Mouse (Mus musculus): Measurements from ENCODE around the gene Mrps10. TPM values are rescaled to one million over a fixed set of nuclear protein-coding genes. Genes with fewer than 3 reads are reported as not detected.
"Not testable (repeated sequence)": the region's sequence is repeated elsewhere in the genome, so short reads cannot be mapped to it uniquely, and the experiment has no call there.

Gene Mrps10
- polyA plus RNA-seq, 1 experiment from 2014 or later = 76.8 TPM

GRCm38 (mm10) chr17:47384064-47384463 is 15.4 kb downstream of the Mrps10 start:
- WGBS = 93% methylated on average over 3 of the region's 3 CpGs
- no peak overlapping the region for H3K9ac ChIP-seq (replicated peaks)
- H3K27ac ChIP-seq = no peak overlapping the region
- H3K27me3 ChIP-seq = no peaks in the 10 kb centered on the region
- H3K4me1 ChIP-seq (replicated peaks) = peaks cover 10% of the 10 kb centered on the region; the same call in 1 of the 2 replicates
- peaks cover 27% of the 10 kb centered on the region for H3K36me3 ChIP-seq
- no peak for ATAC-seq
- no peak overlapping the region for H3K4me2 ChIP-seq (replicated peaks)
- H3K4me3 ChIP-seq (replicated peaks) = no peak overlapping the region
- 0 out of 2 replicates have a peak, but pooled peaks cover 3% of the 10 kb centered on the region for H3K9me3 ChIP-seq

DNA sequence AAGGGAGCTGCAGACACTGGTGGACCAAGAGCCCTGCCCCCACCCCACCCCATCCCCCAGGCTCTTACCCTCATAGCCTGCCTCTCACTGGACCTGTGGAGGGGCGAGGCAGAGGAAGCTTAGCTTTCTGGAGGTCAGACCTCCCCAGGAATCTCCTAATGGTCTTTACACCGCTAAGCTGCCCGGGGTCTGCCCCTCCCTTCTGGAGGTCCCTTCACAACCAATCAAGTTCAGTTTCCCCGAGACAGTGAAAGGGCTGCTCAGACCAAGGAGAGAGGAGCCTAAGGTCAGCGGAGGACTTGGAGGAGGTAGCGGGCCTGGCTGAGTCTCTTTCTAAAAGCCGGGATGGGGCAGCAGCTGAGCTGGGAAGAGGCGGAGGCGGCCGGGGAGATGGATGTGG is 16.5 kb downstream of the Mrps10 start, which contains the start of gene Guca1b:
Gene Guca1b (plus strand): TSS at position 249 of the 400 bp plus-strand sequence.
- 0 out of 2 replicates have a peak, but pooled peaks cover 3% of the 10 kb centered on the region for H3K9me3 ChIP-seq
- no peak for ATAC-seq
- 21% methylated on average over 10 of the region's 10 CpGs for WGBS
- H3K9ac ChIP-seq (replicated peaks) = no peak within 1 kb of the TSS
- H3K27ac ChIP-seq = no peak within 1 kb of the TSS
- no peak within 1 kb of the TSS for H3K4me2 ChIP-seq (replicated peaks)
- H3K36me3 ChIP-seq = peaks cover 16% of the 10 kb centered on the region
- peaks cover 10% of the 10 kb centered on the region; the same call in 1 of the 2 replicates for H3K4me1 ChIP-seq (replicated peaks)
- no peak within 1 kb of the TSS for H3K4me3 ChIP-seq (replicated peaks)
- H3K27me3 ChIP-seq = no peaks in the 10 kb centered on the region

- peaks cover 7% of the 10 kb centered on the region; the same call in 1 of the 2 replicates for H3K4me1 ChIP-seq (replicated peaks)
- no peak for ATAC-seq
Observed at GRCm38 (mm10) chr17:47386649-47387048, 18.0 kb downstream of the Mrps10 start.

DNA sequence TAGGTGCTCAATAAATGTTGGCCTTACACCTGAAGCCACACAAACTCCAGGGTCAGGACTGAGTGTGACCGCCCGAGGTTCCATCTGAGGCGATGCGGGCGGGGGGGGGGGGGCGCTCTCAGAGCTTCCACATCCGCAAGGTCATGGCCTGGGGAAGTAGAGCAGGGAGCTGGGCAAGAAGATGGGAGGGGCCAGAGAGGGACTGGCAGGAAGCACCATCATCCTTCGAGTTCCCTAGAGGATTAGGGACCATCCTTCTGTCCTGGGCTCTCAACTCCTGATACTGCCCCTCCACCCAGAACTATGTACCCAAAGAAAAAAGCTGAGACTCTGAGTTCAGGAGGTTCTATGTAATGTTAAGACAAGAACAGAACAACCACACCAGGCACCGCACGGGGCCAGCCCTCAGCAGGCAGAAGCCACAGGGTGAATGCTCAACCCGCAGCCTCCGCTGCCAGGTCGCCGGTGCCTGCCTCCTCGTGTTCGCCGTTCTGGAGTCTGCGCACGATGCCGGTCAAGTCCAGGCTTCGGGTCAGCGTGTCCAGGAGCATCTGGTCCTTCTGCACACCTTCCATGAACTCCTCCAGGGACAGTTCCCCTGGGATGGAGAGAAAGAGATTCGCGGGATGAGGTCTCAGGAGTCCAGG is 25.7 kb downstream of the Mrps10 start:
- H3K4me3 ChIP-seq (replicated peaks) = peak overlapping the region; percentile 11; the same call in 1 of the 2 replicates
- no peaks in the 10 kb centered on the region for H3K9me3 ChIP-seq
- 23% methylated on average over 24 of the region's 24 CpGs for WGBS
- H3K27me3 ChIP-seq = peaks cover 26% of the 10 kb centered on the region
- H3K4me1 ChIP-seq (replicated peaks) = peaks cover 14% of the 10 kb centered on the region
- no peaks in the 10 kb centered on the region for H3K36me3 ChIP-seq
- H3K27ac ChIP-seq = no peak overlapping the region
- peak; percentile 25; the same call in 1 of the 2 replicates for ATAC-seq
- H3K9ac ChIP-seq (replicated peaks) = 0 out of 2 replicates have a peak overlapping the region, but pooled peaks have one; percentile 14
- peak overlapping the region; percentile 35 for H3K4me2 ChIP-seq (replicated peaks)

More at GRCm38 (mm10) chr17:47386649-47387048, 18.0 kb downstream of the Mrps10 start:
- H3K9ac ChIP-seq (replicated peaks) = no peak overlapping the region
- H3K27me3 ChIP-seq = no peaks in the 10 kb centered on the region
- whole genome bisulfite sequencing = 63% methylated on average over 4 of the region's 4 CpGs
- 0 out of 2 replicates have a peak, but pooled peaks cover 3% of the 10 kb centered on the region for H3K9me3 ChIP-seq
- H3K4me3 ChIP-seq (replicated peaks) = no peak overlapping the region
- H3K27ac ChIP-seq = no peak overlapping the region
- H3K4me2 ChIP-seq (replicated peaks) = no peak overlapping the region
- H3K36me3 ChIP-seq = peaks cover 3% of the 10 kb centered on the region; the same call in 1 of the 2 replicates

DNA sequence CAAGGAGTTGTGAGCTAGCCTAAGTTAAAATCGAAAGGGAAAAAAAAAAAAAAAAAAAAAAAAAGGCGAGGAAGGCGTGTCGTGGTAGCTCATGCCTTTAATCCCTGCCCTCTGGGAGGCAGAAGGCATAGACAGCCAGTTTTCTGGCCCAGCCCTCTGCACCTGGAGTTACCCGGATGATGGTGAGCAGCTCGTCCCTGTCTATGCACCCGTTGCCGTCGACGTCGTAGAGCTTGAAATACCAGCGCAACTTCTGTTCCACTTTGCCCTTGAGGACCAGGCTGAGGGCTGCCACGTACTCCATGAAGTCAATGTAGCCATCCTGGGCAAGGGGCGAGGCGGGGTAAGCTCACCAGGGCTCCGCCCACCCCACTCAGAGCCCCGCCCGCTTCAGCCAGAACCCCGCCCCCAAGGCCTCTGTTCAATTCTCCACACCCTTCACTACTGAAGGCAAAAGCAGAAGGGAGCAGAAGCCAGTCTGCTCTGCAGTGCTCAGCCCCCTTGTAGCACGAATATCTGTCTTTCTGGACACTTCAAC is 26.8 kb downstream of the Mrps10 start:
- no peak overlapping the region for H3K9ac ChIP-seq (replicated peaks)
- no peaks in the 10 kb centered on the region for H3K36me3 ChIP-seq
- peak overlapping the region; percentile 35 for H3K4me2 ChIP-seq (replicated peaks)
- no peaks in the 10 kb centered on the region for H3K9me3 ChIP-seq
- H3K27me3 ChIP-seq = peaks cover 32% of the 10 kb centered on the region
- peak overlapping the region; percentile 16 for H3K4me3 ChIP-seq (replicated peaks)
- H3K4me1 ChIP-seq (replicated peaks) = peaks cover 14% of the 10 kb centered on the region
- no peak overlapping the region for H3K27ac ChIP-seq
- peak; percentile 80 for ATAC-seq
- WGBS = 3% methylated on average over 19 of the region's 20 CpGs

DNA sequence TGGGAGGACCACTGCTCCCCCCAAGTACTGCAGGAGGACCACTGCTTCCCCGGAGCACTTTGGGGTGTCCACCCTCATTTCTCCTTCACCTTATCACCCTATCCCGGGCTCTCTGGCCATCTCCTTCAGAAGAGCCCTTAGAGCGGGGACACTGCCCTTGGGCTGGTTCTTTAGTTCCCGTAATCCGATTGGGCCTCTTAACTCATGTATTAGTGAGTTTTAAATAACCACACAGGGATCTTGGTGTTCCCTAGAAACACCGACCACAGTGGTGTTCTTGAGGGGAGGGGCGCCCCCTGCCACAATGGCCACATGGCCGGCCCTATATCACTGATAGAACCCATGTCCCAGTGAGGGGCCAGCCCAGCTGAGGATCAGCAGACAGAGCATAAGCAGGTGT is 30.4 kb downstream of the Mrps10 start:
- Histone ChIP-seq H3K4me2 (replicated peaks) (no peak overlapping the region), H3K9me3 (no peaks in the 10 kb centered on the region), H3K9ac (replicated peaks) (no peak overlapping the region), H3K4me1 (replicated peaks) (peaks cover 14% of the 10 kb centered on the region), H3K4me3 (replicated peaks) (no peak overlapping the region), H3K27me3 (peaks cover 40% of the 10 kb centered on the region), H3K36me3 (no peaks in the 10 kb centered on the region), H3K27ac (no peak overlapping the region)
- 87% methylated on average over 8 of the region's 8 CpGs for WGBS
- no peak for ATAC-seq

DNA sequence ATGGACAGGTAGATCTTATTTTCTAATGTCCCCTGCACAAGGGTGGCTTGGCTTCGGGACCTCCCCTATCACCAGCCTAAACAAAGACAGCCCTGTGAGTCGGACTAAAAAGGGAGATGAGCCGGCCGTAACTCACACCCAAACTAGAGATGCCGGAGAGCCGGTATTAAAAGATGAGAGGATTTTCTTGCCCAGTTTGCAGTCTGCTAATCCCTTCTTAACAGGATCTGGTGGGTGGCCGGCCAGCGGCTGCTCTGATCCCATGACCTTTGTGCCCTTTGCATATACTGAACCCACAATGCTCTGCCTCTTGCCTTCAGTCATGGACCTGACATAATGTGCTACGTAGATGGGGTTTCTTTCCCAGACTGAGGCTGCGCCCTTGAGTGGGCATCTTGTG is 31.8 kb downstream of the Mrps10 start, which contains the start of gene Guca1a:
Gene Guca1a (minus strand): TSS at position 134 of the 400 bp plus-strand sequence.
- no peak within 1 kb of the TSS for H3K4me3 ChIP-seq (replicated peaks)
- 15% methylated on average over 10 of the region's 10 CpGs for WGBS
- H3K36me3 ChIP-seq = no peaks in the 10 kb centered on the region
- H3K4me2 ChIP-seq (replicated peaks) = no peak within 1 kb of the TSS
- no peak within 1 kb of the TSS for H3K27ac ChIP-seq
- no peak within 1 kb of the TSS for H3K9ac ChIP-seq (replicated peaks)
- no peaks in the 10 kb centered on the region for H3K9me3 ChIP-seq
- H3K4me1 ChIP-seq (replicated peaks) = peaks cover 3% of the 10 kb centered on the region; the same call in 1 of the 2 replicates
- no peak for ATAC-seq
- peaks cover 30% of the 10 kb centered on the region for H3K27me3 ChIP-seq

GRCm38 (mm10) chr17:47407717-47408557 is 39.2 kb downstream of the Mrps10 start:
- H3K27ac ChIP-seq = no peak overlapping the region
- H3K36me3 ChIP-seq = no peaks in the 10 kb centered on the region
- WGBS = 69% methylated on average over 10 of the region's 10 CpGs
- H3K4me3 ChIP-seq (replicated peaks) = no peak overlapping the region
- no peak overlapping the region for H3K9ac ChIP-seq (replicated peaks)
- H3K4me2 ChIP-seq (replicated peaks) = no peak overlapping the region
- no peaks in the 10 kb centered on the region; the same call in 1 of the 2 replicates for H3K9me3 ChIP-seq
- peaks cover 55% of the 10 kb centered on the region for H3K27me3 ChIP-seq
- no peaks in the 10 kb centered on the region; the same call in 1 of the 2 replicates for H3K4me1 ChIP-seq (replicated peaks)
- no peak for ATAC-seq

GRCm38 (mm10) chr17:47408558-47408898 is 39.8 kb downstream of the Mrps10 start:
- H3K4me2 ChIP-seq (replicated peaks) = no peak overlapping the region
- H3K27me3 ChIP-seq = peaks cover 59% of the 10 kb centered on the region
- no peak overlapping the region for H3K4me3 ChIP-seq (replicated peaks)
- no peaks in the 10 kb centered on the region; the same call in 1 of the 2 replicates for H3K9me3 ChIP-seq
- H3K4me1 ChIP-seq (replicated peaks) = no peaks in the 10 kb centered on the region; the same call in 1 of the 2 replicates
- H3K27ac ChIP-seq = no peak overlapping the region
- WGBS = 28% methylated on average over 8 of the region's 8 CpGs
- no peaks in the 10 kb centered on the region for H3K36me3 ChIP-seq
- H3K9ac ChIP-seq (replicated peaks) = no peak overlapping the region
- 0 out of 2 replicates have a peak, but pooled peaks have one; percentile 21 for ATAC-seq

- 3% methylated on average over 74 of the region's 74 CpGs for WGBS
- not testable (repeated sequence) for H3K9me3 ChIP-seq; H3K4me1 ChIP-seq (replicated peaks); H3K36me3 ChIP-seq; H3K27ac ChIP-seq
- peak overlapping the region; percentile 57 for H3K4me2 ChIP-seq (replicated peaks)
- peaks cover 59% of the 10 kb centered on the region for H3K27me3 ChIP-seq
- peak; percentile 71 for ATAC-seq
- H3K9ac ChIP-seq (replicated peaks) = 0 out of 2 replicates have a peak overlapping the region, but pooled peaks have one; percentile 23
- H3K4me3 ChIP-seq (replicated peaks) = peak overlapping the region; percentile 37
Observed at GRCm38 (mm10) chr17:47409897-47410861, 41.5 kb downstream of the Mrps10 start.

DNA sequence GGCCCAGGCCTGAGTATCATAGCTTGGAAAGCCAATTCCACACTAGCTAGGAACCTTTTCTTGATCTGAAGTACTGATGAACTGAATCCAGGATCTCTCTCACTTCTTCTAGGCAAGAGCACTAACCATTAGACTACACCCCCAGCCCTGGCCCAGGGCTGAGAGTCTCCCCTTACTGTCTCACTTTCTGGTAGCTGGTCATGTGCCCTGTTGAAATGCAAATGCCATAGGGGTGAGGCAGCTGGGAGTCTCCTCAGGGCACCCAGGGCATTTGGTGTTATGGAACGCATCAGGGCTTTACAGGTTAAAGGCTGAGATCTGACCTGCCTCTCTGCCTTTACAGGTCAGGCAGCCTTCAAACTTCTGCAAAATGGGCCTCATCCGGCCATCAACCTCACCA is 51.5 kb downstream of the Mrps10 start:
- Histone ChIP-seq H3K27me3 (no peaks in the 10 kb centered on the region), H3K9me3 (no peaks in the 10 kb centered on the region), H3K36me3 (no peaks in the 10 kb centered on the region), H3K27ac (no peak overlapping the region), H3K9ac (replicated peaks) (no peak overlapping the region), H3K4me3 (replicated peaks) (no peak overlapping the region), H3K4me2 (replicated peaks) (no peak overlapping the region), H3K4me1 (replicated peaks) (no peaks in the 10 kb centered on the region)
- 69% methylated on average over 2 of the region's 2 CpGs for WGBS
- ATAC-seq = no peak

Measured in midbrain, embryonic 13.5 days (tissue).